Mouse (Mus musculus) cerebellum, postnatal 25 days (tissue): Measurements from ENCODE around the gene Slc7a5.

ENCODE experiments used
- DNase-seq, 2 experiments: peaks; one replicate each; pipeline ENCODE4 v3.0.0; 2021; ENCODE audit warnings: mixed read lengths in 2 of 2

The Slc7a5 gene

GRCm38 (mm10) chr8:121880818-121881217 lies 26.7 kb downstream of the Slc7a5 start:
- DNase-seq = peak in 1 of 2 experiments; percentile 27

- no peak for DNase-seq
Observed at GRCm38 (mm10) chr8:121879712-121880111, 27.8 kb downstream of the Slc7a5 start.

GRCm38 (mm10) chr8:121877828-121878480 lies 29.5 kb downstream of the Slc7a5 start:
- no peak for DNase-seq

GRCm38 (mm10) chr8:121877212-121877611 lies 30.3 kb downstream of the Slc7a5 start:
- no peak for DNase-seq

- DNase-seq = no peak
Observed at GRCm38 (mm10) chr8:121875517-121875916, 32.0 kb downstream of the Slc7a5 start.

- DNase-seq = no peak
Observed at GRCm38 (mm10) chr8:121875045-121875444, 32.4 kb downstream of the Slc7a5 start.

GRCm38 (mm10) chr8:121874031-121874430 lies 33.5 kb downstream of the Slc7a5 start:
- DNase-seq = no peak

- DNase-seq = peak in 1 of 2 experiments; percentile 11
Observed at GRCm38 (mm10) chr8:121871833-121872440, 35.6 kb downstream of the Slc7a5 start.

GRCm38 (mm10) chr8:121870190-121870589 lies 37.3 kb downstream of the Slc7a5 start:
- no peak for DNase-seq

GRCm38 (mm10) chr8:121868896-121869295 lies 38.6 kb downstream of the Slc7a5 start:
- no peak for DNase-seq

- DNase-seq = no peak
Observed at GRCm38 (mm10) chr8:121868196-121868595, 39.3 kb downstream of the Slc7a5 start.

GRCm38 (mm10) chr8:121865356-121865755 lies 42.1 kb downstream of the Slc7a5 start:
- DNase-seq = peak in 1 of 2 experiments; percentile 34

GRCm38 (mm10) chr8:121861806-121862548 lies 45.5 kb downstream of the Slc7a5 start:
- DNase-seq = peak; percentile 65 to 74

- peak in 1 of 2 experiments; percentile 30 for DNase-seq
Observed at GRCm38 (mm10) chr8:121861276-121861675, 46.2 kb downstream of the Slc7a5 start.

GRCm38 (mm10) chr8:121857747-121858146 lies 49.7 kb downstream of the Slc7a5 start:
- DNase-seq = no peak

- DNase-seq = peak; percentile 94
Observed at GRCm38 (mm10) chr8:121857331-121857730, 50.2 kb downstream of the Slc7a5 start.

- peak in 1 of 2 experiments; percentile 41 for DNase-seq
Observed at GRCm38 (mm10) chr8:121856071-121856746, 51.3 kb downstream of the Slc7a5 start.

GRCm38 (mm10) chr8:121853586-121853985 lies 53.9 kb downstream of the Slc7a5 start:
- no peak for DNase-seq

GRCm38 (mm10) chr8:121852464-121852863 lies 55.0 kb downstream of the Slc7a5 start:
- DNase-seq = no peak

- DNase-seq = no peak
Observed at GRCm38 (mm10) chr8:121851716-121852115, 55.8 kb downstream of the Slc7a5 start.

- peak; percentile 99 for DNase-seq
Observed at GRCm38 (mm10) chr8:121850821-121851470, 56.5 kb downstream of the Slc7a5 start.

- no peak for DNase-seq
Observed at GRCm38 (mm10) chr8:121850436-121850820, 57.1 kb downstream of the Slc7a5 start.

- peak; percentile 88 to 89 for DNase-seq
Observed at GRCm38 (mm10) chr8:121850018-121850417, 57.5 kb downstream of the Slc7a5 start.
